Mouse (Mus musculus) olfactory bulb, adult 2 months (tissue): ENCODE results near the gene Tspan18.

Experiments
- CTCF ChIP-seq: fragments of 200-500 bp; IDR thresholded peaks from 2 replicates; pipeline ENCODE4 v1.5.1; 2012; ENCODE audit warnings: low read depth, mild to moderate bottlenecking, low read length, moderate library complexity; ENCODE audit not compliant: insufficient read depth
- POLR2A ChIP-seq: fragments of 200-500 bp; IDR thresholded peaks from 2 replicates; pipeline ENCODE4 v1.6.1; 2012; ENCODE audit warnings: mild to moderate bottlenecking, low read depth, low read length, moderate library complexity; ENCODE audit not compliant: insufficient read depth

DNA sequence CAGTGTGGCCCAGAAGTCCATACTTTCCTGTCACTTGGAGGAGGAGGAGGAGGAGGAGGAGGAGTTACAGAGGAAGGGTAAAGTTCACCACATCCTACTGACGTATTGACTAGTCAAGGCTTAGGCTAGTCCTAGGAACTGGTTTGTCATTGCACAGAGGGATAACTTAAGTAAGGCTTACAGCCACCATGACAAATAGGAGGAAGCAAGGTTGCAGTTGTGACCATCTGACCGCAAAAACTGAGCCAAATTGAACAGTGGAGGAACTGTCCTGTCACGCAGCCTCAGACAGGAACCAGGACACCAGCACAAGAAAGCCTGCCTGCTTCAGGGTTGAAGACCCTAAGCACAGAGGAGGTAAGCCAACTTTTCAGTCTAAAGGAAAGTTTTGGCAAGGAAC, 21.8 kb downstream of the Tspan18 start:
- TF ChIP-seq CTCF = no peak
- no peak for TF ChIP-seq POLR2A
